8 mouse cellular contexts compared by ENCODE assay signal in genomic region chr2:158770126-158770757, GRCm38 (mm10). TPM values are rescaled to one million over a fixed set of nuclear protein-coding genes. Genes with fewer than 3 reads are reported as not detected.
DNase-seq lines count a peak whose midpoint lies in the region; ATAC-seq lines count a peak whose summit lies in the region.

No protein-coding gene starts in this region.

- no peaks in the 10 kb centered on the region for H3K9me3 ChIP-seq in forebrain, embryonic 13.5 days (replicated peaks)
- no peaks in the 10 kb centered on the region for H3K9me3 ChIP-seq in limb, embryonic 13.5 days

- ATAC-seq in forebrain, embryonic 13.5 days = no peak
- ATAC-seq in limb, embryonic 13.5 days (ENCODE audit: low FRiP score, low read depth) = no peak
- ATAC-seq in megakaryocyte-erythroid progenitor cell, adult 5-6 weeks (replicated peaks; ENCODE audit: low FRiP score, low TSS enrichment, poor library complexity, severe bottlenecking) = no peak
- no peak for ATAC-seq in erythroid progenitor cell, adult 5-6 weeks (replicated peaks; ENCODE audit: low FRiP score, poor library complexity, severe bottlenecking)

- peak; percentile 58 for DNase-seq in gastrocnemius, postnatal 10 days
- DNase-seq in gastrocnemius, adult 18-20 months (ENCODE audit: low spot score) = no peak
- peak; percentile 52 for DNase-seq in 3134 (ENCODE audit: extremely low read depth, insufficient read length, low spot score)
- no peak for DNase-seq in left cerebral cortex, adult 18-20 months (ENCODE audit: low spot score in 2 of 2)

- H3K9ac ChIP-seq in forebrain, embryonic 13.5 days = peak overlapping the region; percentile 81
- peak overlapping the region; percentile 77 for H3K9ac ChIP-seq in limb, embryonic 13.5 days

- no peaks in the 10 kb centered on the region for H3K27me3 ChIP-seq in forebrain, embryonic 13.5 days
- H3K27me3 ChIP-seq in limb, embryonic 13.5 days = no peaks in the 10 kb centered on the region

- peaks cover 15% of the 10 kb centered on the region for H3K36me3 ChIP-seq in forebrain, embryonic 13.5 days (ENCODE audit: poor library complexity, severe bottlenecking)
- H3K36me3 ChIP-seq in limb, embryonic 13.5 days = peaks cover 13% of the 10 kb centered on the region; the same call in 1 of the 2 replicates

- peak overlapping the region; percentile 97 for H3K4me2 ChIP-seq in forebrain, embryonic 13.5 days
- H3K4me2 ChIP-seq in limb, embryonic 13.5 days (replicated peaks) = peak overlapping the region; percentile 91

- no peak overlapping the region for H3K27ac ChIP-seq in forebrain, embryonic 13.5 days
- peak overlapping the region; percentile 44; the same call in 1 of the 2 replicates for H3K27ac ChIP-seq in limb, embryonic 13.5 days

- peak overlapping the region; percentile 72 for H3K4me3 ChIP-seq in forebrain, embryonic 13.5 days
- H3K4me3 ChIP-seq in limb, embryonic 13.5 days = peak overlapping the region; percentile 78

- 29% methylated on average over 13 of the region's 13 CpGs for WGBS in forebrain, embryonic 13.5 days
- 32% methylated on average over 13 of the region's 13 CpGs for WGBS in limb, embryonic 13.5 days

- peaks cover 49% of the 10 kb centered on the region for H3K4me1 ChIP-seq in forebrain, embryonic 13.5 days
- H3K4me1 ChIP-seq in limb, embryonic 13.5 days = peaks cover 57% of the 10 kb centered on the region

RNA-seq across cellular contexts. Expression of gene Fam83d, which starts 2.3 kb away (rescaled TPM):
- total RNA-seq in gastrocnemius, postnatal 10 days (2021) = 10 to 100 TPM in 1 of 2 experiments, 1 to 10 TPM in 1; 8.6 to 10.4 TPM
- 1 to 10 TPM; 2.0 to 4.1 TPM for total RNA-seq in gastrocnemius, adult 18-20 months (2021)
- polyA plus RNA-seq in forebrain, embryonic 13.5 days (2015; fragmentation: Nextera tagmentation; extraction: Ambion mirVana) = 38.7 and 39.9 TPM in 2 replicates
- polyA plus RNA-seq in limb, embryonic 13.5 days (2015; fragmentation: Nextera tagmentation; extraction: Ambion mirVana) = 43.6 and 49.4 TPM in 2 replicates
- 6.2 and 9.7 TPM in 2 replicates for total RNA-seq in megakaryocyte-erythroid progenitor cell, adult 5-6 weeks (2014; fragmentation: Nextera tagmentation)
- total RNA-seq in megakaryocyte-erythroid progenitor cell, adult 5-6 weeks (2017) = 3.9 and 7.5 TPM in 2 replicates
- total RNA-seq in left cerebral cortex, adult 18-20 months (2021) = under 1 TPM; 0.94 to 0.98 TPM
- total RNA-seq in erythroid progenitor cell, adult 5-6 weeks (2015; ENCODE audit: low replicate concordance) = 24.3 and 33.2 TPM in 2 replicates
- total RNA-seq in erythroid progenitor cell, adult 5-6 weeks (2017; ENCODE audit: low replicate concordance) = 26.9 and 28.9 TPM in 2 replicates

RNA-seq across cellular contexts. Expression of gene Dhx35, which starts 24.4 kb away (rescaled TPM):
- total RNA-seq in gastrocnemius, postnatal 10 days (2021) = 10 to 100 TPM in 1 of 2 experiments, 1 to 10 TPM in 1; 8.2 to 12.9 TPM
- total RNA-seq in gastrocnemius, adult 18-20 months (2021) = 10 to 100 TPM in 1 of 2 experiments, 1 to 10 TPM in 1; 9.5 to 10.9 TPM
- 16.2 and 19.5 TPM in 2 replicates for polyA plus RNA-seq in forebrain, embryonic 13.5 days (2015; fragmentation: Nextera tagmentation; extraction: Ambion mirVana)
- polyA plus RNA-seq in limb, embryonic 13.5 days (2015; fragmentation: Nextera tagmentation; extraction: Ambion mirVana) = 13.2 and 13.8 TPM in 2 replicates
- 12.0 and 13.5 TPM in 2 replicates for total RNA-seq in megakaryocyte-erythroid progenitor cell, adult 5-6 weeks (2014; fragmentation: Nextera tagmentation)
- 8.7 and 10.1 TPM in 2 replicates for total RNA-seq in megakaryocyte-erythroid progenitor cell, adult 5-6 weeks (2017)
- 10 to 100 TPM; 16.7 to 18.5 TPM for total RNA-seq in left cerebral cortex, adult 18-20 months (2021)
- 3.2 and 4.6 TPM in 2 replicates for total RNA-seq in erythroid progenitor cell, adult 5-6 weeks (2015; ENCODE audit: low replicate concordance)
- 2.3 and 4.0 TPM in 2 replicates for total RNA-seq in erythroid progenitor cell, adult 5-6 weeks (2017; ENCODE audit: low replicate concordance)

Comparison
In these comparisons a context has a peak if more than half of its experiments do, and no peak if none do; other contexts are left out.
1. DNase-seq: peak in gastrocnemius, postnatal 10 days (single experiment) and 3134 (single experiment); none in gastrocnemius, adult 18-20 months (single experiment) and left cerebral cortex, adult 18-20 months (0 of 2).